Mouse (Mus musculus) cortical plate, adult 2 months (tissue): ENCODE results near the gene Strn4.

ENCODE experiments used
- CTCF ChIP-seq: fragments of 200-500 bp; IDR thresholded peaks from 2 replicates; pipeline ENCODE4 v1.5.1; 2011; ENCODE audit warnings: mild to moderate bottlenecking, control low read depth, low read length; ENCODE audit not compliant: insufficient read depth; ENCODE audit errors: extremely low read depth
- POLR2A ChIP-seq: fragments of 200-500 bp; IDR thresholded peaks from 2 replicates; pipeline ENCODE4 v1.6.1; 2011; ENCODE audit warnings: mild to moderate bottlenecking, low read length, control low read depth; ENCODE audit not compliant: insufficient read depth; ENCODE audit errors: extremely low read depth

- TF ChIP-seq CTCF (no peak), POLR2A (no peak)
Observed at GRCm38 (mm10) chr7:16783224-16783688, 32.4 kb upstream of the Strn4 start.
